Mouse (Mus musculus): ENCODE measurements around the gene Kcna2. TPM values are rescaled to one million over a fixed set of nuclear protein-coding genes. Genes with fewer than 3 reads are reported as not detected.

Gene Kcna2
- 0.20 and 0.71 TPM in 2 replicates for polyA plus RNA-seq (2012; ENCODE audit: low replicate concordance)

GRCm38 (mm10) chr3:107100811-107101455 is at the start of gene Kcna2:
TSS of gene Kcna2 (plus strand) at chr3:107101146.

Other genes starting within 250 kb of the Kcna2 start
- 8.2 and 14.9 TPM in 2 replicates for gene Kcna3, start 65.0 kb upstream of the Kcna2 start, polyA plus RNA-seq (2012; ENCODE audit: low replicate concordance)
- not detected in 2 replicates for gene Kcna10, start 81.9 kb downstream of the Kcna2 start, polyA plus RNA-seq (2012; ENCODE audit: low replicate concordance)
- gene Cym, start 120.6 kb downstream of the Kcna2 start, polyA plus RNA-seq (2012; ENCODE audit: low replicate concordance): not detected in 2 replicates
- gene A630076J17Rik, start 129.5 kb downstream of the Kcna2 start, polyA plus RNA-seq (2012; ENCODE audit: low replicate concordance): not detected in 2 replicates
- 0.10 TPM in 1 of 2 replicates, not detected in the other for gene Prok1, start 138.6 kb downstream of the Kcna2 start, polyA plus RNA-seq (2012; ENCODE audit: low replicate concordance)
- gene Lamtor5, start 177.7 kb downstream of the Kcna2 start, polyA plus RNA-seq (2012; ENCODE audit: low replicate concordance): 6.4 and 7.3 TPM in 2 replicates
- 0.07 TPM in 1 of 2 replicates, not detected in the other for gene Slc16a4, start 190.1 kb downstream of the Kcna2 start, polyA plus RNA-seq (2012; ENCODE audit: low replicate concordance)
- 5.4 and 8.2 TPM in 2 replicates for gene Rbm15, start 232.5 kb downstream of the Kcna2 start, polyA plus RNA-seq (2012; ENCODE audit: low replicate concordance)

All from leukemia stem cell, adult 10-12 weeks (primary cell).